Mouse (Mus musculus) limb, embryonic 11.5 days (tissue): ENCODE data around the gene Atrx. TPM values are rescaled to one million over a fixed set of nuclear protein-coding genes. Genes with fewer than 3 reads are reported as not detected.

Experiments used
- ATAC-seq: fragments of 200-750 bp; cut with Nextera tagmentation; 2 replicates; pipeline ENCODE4 v1.8.0; 2017; ENCODE audit warnings: low read depth; ENCODE audit not compliant: insufficient number of reproducible peaks, low FRiP score, low TSS enrichment
- DNase-seq: peaks from one replicate; pipeline ENCODE4 v3.0.0-alpha.2; 2015; ENCODE audit warnings: low spot score
- H3K27ac ChIP-seq: fragments of 300-500 bp; sonication (generic); replicated peaks from 2 replicates; pipeline ENCODE4 v1.5.1; 2014; ENCODE audit warnings: low read depth, mild to moderate bottlenecking, low read length
- H3K27me3 ChIP-seq: fragments of 300-500 bp; sonication (generic); 2 replicates; pipeline ENCODE4 v1.6.1; 2014; ENCODE audit warnings: mild to moderate bottlenecking, low read length, mixed read lengths; ENCODE audit not compliant: control insufficient read depth, insufficient read depth
- H3K36me3 ChIP-seq: fragments of 300-500 bp; sonication (generic); 2 replicates; pipeline ENCODE4 v1.6.1; 2014; ENCODE audit warnings: mild to moderate bottlenecking, low read length, moderate library complexity, mixed read lengths; ENCODE audit not compliant: control insufficient read depth, insufficient read depth
- H3K4me1 ChIP-seq: fragments of 300-500 bp; sonication (generic); 2 replicates; pipeline ENCODE4 v1.6.1; 2014; ENCODE audit warnings: low read length, mixed read lengths; ENCODE audit not compliant: control insufficient read depth, insufficient read depth
- H3K4me2 ChIP-seq: fragments of 300-500 bp; sonication (generic); 2 replicates; pipeline ENCODE4 v1.6.1; 2014; ENCODE audit warnings: low read depth, mild to moderate bottlenecking, moderate library complexity; ENCODE audit not compliant: severe bottlenecking
- H3K4me3 ChIP-seq: fragments of 300-500 bp; sonication (generic); 2 replicates; pipeline ENCODE4 v1.5.1; 2014; ENCODE audit warnings: low read depth, low read length
- H3K9ac ChIP-seq: fragments of 300-500 bp; sonication (generic); 2 replicates; pipeline ENCODE4 v1.6.1; 2014; ENCODE audit warnings: mild to moderate bottlenecking, low read length
- H3K9me3 ChIP-seq: fragments of 300-500 bp; sonication (generic); 2 replicates; pipeline ENCODE4 v1.6.1; 2016; ENCODE audit warnings: low read length; ENCODE audit not compliant: control insufficient read depth
- WGBS: fragments of 180-500 bp; shearing (Covaris S2); extraction: QIAGEN DNeasy Blood & Tissue Kit; methylation state at CpG from one replicate; pipeline ENCODE4 v1.1.7; 2014; 5-methylcytosine and 5-hydroxymethylcytosine counted together
- polyA plus RNA-seq: library from polyadenylated mRNA; unstranded; fragments of >200 nt; fragmentation: Nextera tagmentation; extraction: Ambion mirVana; gene quantifications from 2 replicates; pipeline ENCODE4 v1.2.1, GENCODE M21; 2014

The Atrx gene
- polyA plus RNA-seq, 1 experiment from 2014 or later = 216 TPM

DNA sequence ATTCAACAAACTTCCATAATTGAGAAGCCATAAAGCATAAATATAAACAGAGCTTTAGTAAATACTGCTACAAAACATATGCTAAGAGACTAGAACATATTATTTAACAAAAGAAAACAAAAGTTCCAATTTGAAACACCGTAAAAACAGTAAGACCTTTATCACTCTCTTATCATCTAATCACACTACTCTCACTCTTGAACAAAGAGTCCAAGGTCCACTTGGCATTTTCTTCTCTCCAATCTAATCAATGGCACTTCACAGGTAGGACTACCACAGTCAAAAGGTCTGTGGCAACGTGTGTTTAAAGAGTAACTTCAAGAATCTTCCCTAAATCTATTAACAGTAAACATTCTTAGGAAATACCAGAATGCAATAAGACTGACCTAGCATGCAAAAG, 42.3 kb downstream of the Atrx start:
- ATAC-seq (no peak), DNase-seq (no peak)
- no peak overlapping the region for H3K4me2 ChIP-seq
- H3K4me1 ChIP-seq = no peaks in the 10 kb centered on the region
- no peaks in the 10 kb centered on the region for H3K27me3 ChIP-seq
- no peak overlapping the region for H3K9ac ChIP-seq
- H3K36me3 ChIP-seq = no peaks in the 10 kb centered on the region
- whole genome bisulfite sequencing = 77% methylated on average over 2 of the region's 2 CpGs
- H3K9me3 ChIP-seq = no peaks in the 10 kb centered on the region
- no peak overlapping the region for H3K4me3 ChIP-seq
- H3K27ac ChIP-seq = no peak overlapping the region

DNA sequence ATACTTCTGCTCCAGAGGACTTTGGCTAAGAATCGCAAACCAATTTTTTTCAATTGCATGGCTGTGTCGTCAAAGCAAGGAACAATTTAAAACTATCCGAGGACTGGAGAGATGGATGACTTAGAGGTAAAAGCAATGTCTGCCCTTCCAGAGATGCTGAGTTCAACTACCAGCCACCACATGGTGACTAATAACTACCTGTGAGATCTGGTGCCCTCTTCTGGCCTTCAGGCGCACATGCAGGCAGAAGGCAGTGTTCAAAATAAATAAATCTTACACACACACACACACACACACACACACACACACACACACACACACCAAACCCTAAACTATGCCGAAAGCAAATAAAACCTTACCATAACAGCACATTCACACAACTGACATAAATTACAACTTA, 64.8 kb downstream of the Atrx start:
- no peaks in the 10 kb centered on the region for H3K27me3 ChIP-seq
- H3K36me3 ChIP-seq = peaks cover 4% of the 10 kb centered on the region; the same call in 1 of the 2 replicates
- H3K9me3 ChIP-seq = no peaks in the 10 kb centered on the region
- no peak overlapping the region for H3K4me2 ChIP-seq
- no peak for DNase-seq
- H3K27ac ChIP-seq = no peak overlapping the region
- no peak overlapping the region for H3K4me3 ChIP-seq
- no peaks in the 10 kb centered on the region for H3K4me1 ChIP-seq
- WGBS = 78% methylated on average over 5 of the region's 5 CpGs
- no peak overlapping the region for H3K9ac ChIP-seq
- no peak for ATAC-seq

DNA sequence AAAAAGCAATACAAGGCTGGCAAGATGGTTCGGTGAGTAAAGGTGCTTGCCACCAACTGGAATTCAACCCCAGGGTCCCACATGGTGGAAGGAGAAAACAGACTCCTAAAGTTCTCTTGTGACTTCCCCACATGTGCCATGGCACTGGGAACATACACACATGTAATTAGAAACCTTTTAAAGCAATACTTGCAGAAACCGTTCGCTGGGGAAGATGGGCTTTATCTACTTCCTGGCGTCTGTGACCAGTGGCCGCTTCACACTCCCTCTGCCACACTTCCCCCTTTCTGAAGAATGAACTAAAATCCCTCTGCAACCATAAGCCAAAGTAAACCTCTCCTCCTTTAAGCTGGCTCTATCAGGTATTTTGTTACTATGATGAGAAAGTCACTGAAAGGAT, 104.7 kb downstream of the Atrx start:
- H3K27me3 ChIP-seq = no peaks in the 10 kb centered on the region
- no peak for ATAC-seq
- no peaks in the 10 kb centered on the region for H3K9me3 ChIP-seq
- DNase-seq = no peak
- no peak overlapping the region for H3K4me3 ChIP-seq
- H3K36me3 ChIP-seq = no peaks in the 10 kb centered on the region
- H3K4me2 ChIP-seq = no peak overlapping the region
- 92% methylated on average over 5 of the region's 5 CpGs for WGBS
- H3K27ac ChIP-seq = no peak overlapping the region
- no peaks in the 10 kb centered on the region for H3K4me1 ChIP-seq
- no peak overlapping the region for H3K9ac ChIP-seq

DNA sequence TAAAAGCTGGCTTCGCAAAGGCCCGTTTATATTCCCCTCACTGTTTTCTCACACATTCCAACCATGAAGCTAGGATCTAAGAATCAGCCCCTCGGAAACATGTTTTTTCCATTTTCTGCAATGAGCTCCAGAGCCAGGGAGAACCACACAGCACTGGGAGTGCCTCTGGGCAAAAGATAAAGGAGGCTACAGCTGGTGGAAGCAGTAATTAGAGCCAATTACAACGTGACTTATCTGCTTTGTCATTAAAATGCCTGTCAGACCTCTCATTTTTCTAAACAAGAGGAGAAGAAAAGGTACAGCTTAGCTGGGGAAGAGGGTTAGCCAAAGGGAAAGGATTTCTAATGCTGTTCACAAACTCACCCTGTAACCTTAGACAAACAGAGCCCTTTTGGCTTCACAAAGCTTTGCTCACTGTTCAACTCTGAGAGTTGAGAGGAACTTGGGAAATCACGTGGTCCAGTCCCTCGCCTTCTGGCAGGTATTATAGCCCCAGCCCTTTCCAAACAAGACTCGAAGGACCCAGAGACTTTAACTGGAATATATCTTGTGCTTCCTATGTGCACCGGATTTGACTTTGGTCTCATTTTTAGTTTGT, 134.3 kb downstream of the Atrx start:
- Histone ChIP-seq H3K36me3 (no peaks in the 10 kb centered on the region), H3K9ac (no peak overlapping the region), H3K4me1 (no peaks in the 10 kb centered on the region), H3K27me3 (0 out of 2 replicates have a peak, but pooled peaks cover 2% of the 10 kb centered on the region), H3K4me2 (no peak overlapping the region), H3K9me3 (no peaks in the 10 kb centered on the region), H3K27ac (no peak overlapping the region), H3K4me3 (no peak overlapping the region)
- 57% methylated on average over 8 of the region's 8 CpGs for WGBS
- DNase-seq (no peak), ATAC-seq (no peak)

DNA sequence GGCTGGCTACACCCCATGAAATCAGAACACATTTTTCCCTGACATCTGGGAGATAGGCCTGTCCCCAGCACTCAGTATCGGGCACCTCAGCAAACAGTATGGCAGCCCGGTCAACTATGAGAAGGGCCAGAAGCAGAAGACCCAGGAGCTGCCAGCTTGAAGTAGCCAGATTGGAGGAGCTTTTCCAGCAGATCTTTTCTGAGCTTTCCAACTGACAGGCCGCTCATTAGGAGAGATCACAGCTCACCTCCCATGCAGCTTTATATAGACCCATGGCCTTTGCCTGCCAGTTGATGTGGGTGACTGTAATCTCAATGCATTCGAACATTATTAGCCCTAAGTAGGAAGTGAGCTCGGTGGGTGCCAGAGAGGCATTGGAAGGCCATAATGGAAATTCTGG, 155.9 kb downstream of the Atrx start:
- no peak overlapping the region for H3K4me3 ChIP-seq
- H3K36me3 ChIP-seq = no peaks in the 10 kb centered on the region
- no peaks in the 10 kb centered on the region for H3K9me3 ChIP-seq
- no peaks in the 10 kb centered on the region for H3K27me3 ChIP-seq
- H3K4me1 ChIP-seq = no peaks in the 10 kb centered on the region
- ATAC-seq (no peak), DNase-seq (no peak)
- H3K9ac ChIP-seq = no peak overlapping the region
- WGBS = 86% methylated on average over 5 of the region's 5 CpGs
- H3K4me2 ChIP-seq = no peak overlapping the region
- H3K27ac ChIP-seq = no peak overlapping the region

DNA sequence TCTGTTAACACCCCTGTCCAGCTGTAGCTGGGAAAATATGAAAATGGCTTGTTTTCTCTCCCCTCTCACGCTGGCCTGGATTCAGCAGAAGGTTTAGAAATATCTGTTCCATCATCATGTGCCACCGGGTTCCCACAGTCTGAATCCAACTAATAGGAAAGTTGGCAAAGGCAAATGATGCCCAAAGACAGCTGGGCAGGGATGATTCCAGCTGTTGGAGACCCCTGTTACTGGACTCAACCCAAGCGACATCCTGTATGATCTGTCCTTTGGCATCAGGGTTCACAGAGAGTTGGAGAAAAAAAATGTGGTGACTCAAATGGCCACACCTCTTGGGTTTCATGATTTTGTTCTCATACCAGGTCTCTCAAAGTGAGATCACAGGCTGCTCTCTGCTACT, 161.3 kb downstream of the Atrx start:
- 78% methylated on average over 3 of the region's 3 CpGs for WGBS

DNA sequence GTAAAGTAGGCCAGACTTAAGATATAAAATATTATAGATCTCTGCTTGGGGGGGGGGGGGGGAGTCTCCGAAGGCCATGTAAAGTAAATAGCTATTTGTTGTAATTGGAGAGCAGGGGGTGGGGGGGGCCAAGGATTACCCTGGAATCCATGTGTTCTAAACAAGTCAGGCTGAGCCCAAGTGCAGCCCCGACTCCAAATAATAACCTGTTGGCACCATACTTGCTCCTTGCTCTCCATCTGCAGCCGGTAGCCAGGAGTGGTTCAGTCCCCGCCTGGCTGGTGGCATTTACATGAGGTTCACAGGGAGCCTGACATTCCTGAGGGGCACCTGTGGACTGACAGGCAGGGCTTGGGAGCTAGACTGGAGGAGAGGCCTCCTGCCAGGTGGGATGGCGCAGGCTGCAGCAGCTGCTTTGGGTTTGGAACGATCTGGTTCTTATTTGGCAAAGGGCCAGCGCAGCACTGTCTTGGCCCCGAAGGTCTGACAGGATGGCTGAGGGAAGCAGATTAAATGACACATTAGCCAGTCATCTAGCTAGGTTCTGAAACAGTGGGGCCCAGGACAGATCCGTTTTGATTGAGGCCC, 161.9 kb downstream of the Atrx start:
- peaks cover 46% of the 10 kb centered on the region for H3K27me3 ChIP-seq

More for the DNA sequence above, 161.3 kb downstream of the Atrx start:
- Histone ChIP-seq H3K4me1 (peaks cover 3% of the 10 kb centered on the region; the same call in 1 of the 2 replicates), H3K9me3 (no peaks in the 10 kb centered on the region), H3K27me3 (peaks cover 39% of the 10 kb centered on the region), H3K4me3 (no peak overlapping the region), H3K27ac (no peak overlapping the region), H3K9ac (no peak overlapping the region), H3K4me2 (no peak overlapping the region), H3K36me3 (no peaks in the 10 kb centered on the region)
- no peak for ATAC-seq
- no peak for DNase-seq

DNA sequence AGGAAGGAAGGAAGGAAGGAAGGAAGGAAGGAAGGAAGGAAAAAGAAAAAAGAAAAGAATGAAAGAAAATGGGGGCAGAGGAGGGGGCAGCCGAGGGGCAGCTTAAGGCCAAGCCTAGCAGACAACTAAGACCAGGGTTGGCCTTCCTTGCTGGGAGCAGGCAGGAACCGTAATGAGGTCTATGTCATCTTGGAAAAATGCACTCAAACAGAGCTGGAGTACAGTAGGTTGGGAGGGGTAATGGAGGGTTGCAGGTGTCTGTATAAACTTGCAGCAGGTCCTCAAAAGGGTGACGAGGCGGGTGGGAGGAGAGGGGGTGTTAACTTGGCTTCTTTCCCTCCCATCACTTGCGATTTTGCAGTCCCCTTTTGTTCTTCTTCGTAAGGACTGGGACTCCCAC, 163.2 kb downstream of the Atrx start:
- no peak overlapping the region for H3K4me2 ChIP-seq
- ATAC-seq (no peak), DNase-seq (peak; percentile 20)
- H3K9ac ChIP-seq = no peak overlapping the region
- no peaks in the 10 kb centered on the region for H3K9me3 ChIP-seq
- H3K27me3 ChIP-seq = peaks cover 49% of the 10 kb centered on the region
- no peaks in the 10 kb centered on the region for H3K36me3 ChIP-seq
- peaks cover 3% of the 10 kb centered on the region; the same call in 1 of the 2 replicates for H3K4me1 ChIP-seq
- H3K27ac ChIP-seq = no peak overlapping the region
- WGBS = 27% methylated on average over 6 of the region's 6 CpGs
- no peak overlapping the region for H3K4me3 ChIP-seq

More for the DNA sequence above, 161.9 kb downstream of the Atrx start:
- Histone ChIP-seq H3K4me3 (no peak overlapping the region), H3K9me3 (no peaks in the 10 kb centered on the region), H3K27ac (no peak overlapping the region), H3K4me1 (peaks cover 3% of the 10 kb centered on the region; the same call in 1 of the 2 replicates), H3K4me2 (no peak overlapping the region), H3K9ac (no peak overlapping the region), H3K36me3 (no peaks in the 10 kb centered on the region)
- 22% methylated on average over 9 of the region's 9 CpGs for WGBS
- ATAC-seq (0 out of 2 replicates have a peak, but pooled peaks have one; percentile 66), DNase-seq (peak; percentile 51)
